Mouse (Mus musculus) embryonic facial prominence, embryonic 13.5 days (tissue): Measurements from ENCODE around the gene Slc10a7. TPM values are rescaled to one million over a fixed set of nuclear protein-coding genes. Genes with fewer than 3 reads are reported as not detected.
A peak's percentile ranks its signal among the peaks of the same experiment; 100 is the strongest.

Experiments used
- ATAC-seq: fragments of 200-750 bp; cut with Nextera tagmentation; 2 replicates; pipeline ENCODE4 v1.8.0; 2017; ENCODE audit warnings: low read depth; ENCODE audit not compliant: insufficient number of reproducible peaks, insufficient read depth, low FRiP score, low TSS enrichment
- H3K27ac ChIP-seq: fragments of 300-500 bp; sonication (generic); 2 replicates; pipeline ENCODE4 v1.5.1; 2015; ENCODE audit warnings: moderate library complexity, mild to moderate bottlenecking, inconsistent platforms
- H3K27me3 ChIP-seq: fragments of 300-500 bp; sonication (generic); 2 replicates; pipeline ENCODE4 v1.6.1; 2015; ENCODE audit warnings: mild to moderate bottlenecking, inconsistent platforms
- H3K36me3 ChIP-seq: fragments of 300-500 bp; sonication (generic); 2 replicates; pipeline ENCODE4 v1.6.1; 2015; ENCODE audit warnings: mild to moderate bottlenecking, inconsistent platforms
- H3K4me1 ChIP-seq: fragments of 300-500 bp; sonication (generic); 2 replicates; pipeline ENCODE4 v1.6.1; 2015; ENCODE audit warnings: inconsistent platforms
- H3K4me2 ChIP-seq: fragments of 300-500 bp; sonication (generic); 2 replicates; pipeline ENCODE4 v1.6.1; 2015; ENCODE audit warnings: moderate library complexity, mild to moderate bottlenecking, inconsistent platforms
- H3K4me3 ChIP-seq: fragments of 300-500 bp; sonication (generic); 2 replicates; pipeline ENCODE4 v1.5.1; 2015; ENCODE audit warnings: mild to moderate bottlenecking, inconsistent platforms
- H3K9ac ChIP-seq: fragments of 300-500 bp; sonication (generic); 2 replicates; pipeline ENCODE4 v1.6.1; 2015; ENCODE audit warnings: mild to moderate bottlenecking, inconsistent platforms
- H3K9me3 ChIP-seq: fragments of 300-500 bp; sonication (generic); 2 replicates; pipeline ENCODE4 v1.6.1; 2016; ENCODE audit warnings: inconsistent platforms
- WGBS: fragments of 180-500 bp; shearing (Covaris S2); methylation state at CpG from one replicate; pipeline ENCODE4 v1.1.7; 2015; ENCODE audit warnings: mixed read lengths; 5-methylcytosine and 5-hydroxymethylcytosine counted together
- polyA plus RNA-seq: library from polyadenylated mRNA; unstranded; fragments of >200 nt; fragmentation: Nextera tagmentation; extraction: Ambion mirVana; gene quantifications from 2 replicates; pipeline ENCODE4 v1.2.1, GENCODE M21; 2015

The Slc10a7 gene
- polyA plus RNA-seq, 1 experiment from 2014 or later, result 17.6 TPM

DNA sequence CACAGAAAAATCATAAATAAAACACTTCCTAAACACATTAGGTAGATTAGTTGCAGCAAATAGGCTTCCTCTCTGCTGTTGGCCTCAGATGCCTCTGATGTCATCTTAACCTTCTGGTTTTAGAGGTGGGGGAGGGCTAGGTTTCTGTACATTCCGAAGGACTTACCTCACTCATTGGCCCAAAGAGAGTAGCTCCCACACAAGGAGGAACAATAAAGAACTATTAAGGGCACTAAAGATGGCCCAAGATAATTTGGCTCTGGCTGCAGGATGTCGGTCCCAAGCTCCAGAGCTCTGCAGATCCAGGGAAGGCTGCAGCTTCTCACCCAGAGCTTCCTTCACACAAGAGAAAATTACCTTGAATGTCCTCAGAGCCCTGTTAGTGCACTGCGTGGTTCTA lies 75.7 kb downstream of the Slc10a7 start:
- no peaks in the 10 kb centered on the region for H3K36me3 ChIP-seq
- H3K9me3 ChIP-seq, result no peaks in the 10 kb centered on the region
- H3K4me1 ChIP-seq, result 0 out of 2 replicates have a peak, but pooled peaks cover 5% of the 10 kb centered on the region
- H3K4me3 ChIP-seq, result no peak overlapping the region
- 62% methylated on average over 3 of the region's 3 CpGs for WGBS
- H3K4me2 ChIP-seq, result no peak overlapping the region
- H3K27ac ChIP-seq, result no peak overlapping the region
- H3K27me3 ChIP-seq, result no peaks in the 10 kb centered on the region
- H3K9ac ChIP-seq, result no peak overlapping the region
- no peak for ATAC-seq

DNA sequence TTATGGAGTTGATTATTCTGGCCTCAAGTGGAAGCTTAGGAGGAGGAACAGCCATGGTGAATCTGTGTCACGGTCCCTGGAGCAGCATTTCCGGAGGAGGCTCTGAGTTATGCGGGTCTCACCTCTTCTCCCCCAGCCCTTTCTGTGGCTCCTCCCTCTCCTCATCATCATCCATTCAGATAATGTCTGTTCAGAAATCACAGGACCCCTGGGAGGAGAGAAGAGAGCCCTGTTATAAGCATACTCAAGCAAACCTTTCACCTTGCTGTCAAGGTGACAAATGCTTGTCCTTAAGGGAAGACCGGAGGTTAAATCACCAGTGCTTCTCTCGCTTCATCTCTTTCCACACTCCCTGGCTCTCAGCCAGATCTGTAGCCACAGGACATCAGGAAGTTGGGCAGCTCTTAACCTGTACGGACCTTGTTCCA lies 86.3 kb downstream of the Slc10a7 start:
- Histone ChIP-seq H3K9me3 (no peaks in the 10 kb centered on the region), H3K27ac (no peak overlapping the region), H3K36me3 (no peaks in the 10 kb centered on the region), H3K4me2 (no peak overlapping the region), H3K27me3 (no peaks in the 10 kb centered on the region), H3K4me1 (peaks cover 10% of the 10 kb centered on the region), H3K4me3 (no peak overlapping the region), H3K9ac (no peak overlapping the region)
- 71% methylated on average over 6 of the region's 6 CpGs for WGBS
- ATAC-seq, result no peak

DNA sequence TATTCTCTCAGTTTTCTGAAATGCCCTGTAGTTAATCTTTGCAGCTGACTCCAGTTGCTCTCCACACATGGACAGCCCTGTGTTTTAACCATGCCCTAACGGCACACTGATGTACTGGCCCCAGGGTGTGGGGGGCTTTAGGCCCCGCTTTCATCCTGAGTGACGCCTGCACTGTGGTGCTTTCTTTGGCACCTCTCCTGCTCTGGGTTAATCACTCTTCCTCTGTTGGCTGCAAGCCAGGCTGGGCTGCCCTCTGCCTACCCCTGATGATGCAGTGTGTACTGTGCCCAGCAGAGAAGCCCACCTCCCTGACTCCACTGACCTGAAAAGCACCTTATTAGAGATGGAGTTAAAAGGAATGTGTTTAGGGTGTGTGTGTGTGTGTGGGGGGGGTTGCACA lies 89.1 kb downstream of the Slc10a7 start:
- Histone ChIP-seq H3K9me3 (no peaks in the 10 kb centered on the region), H3K36me3 (no peaks in the 10 kb centered on the region), H3K4me2 (no peak overlapping the region), H3K9ac (no peak overlapping the region), H3K27ac (no peak overlapping the region), H3K4me3 (no peak overlapping the region), H3K4me1 (peaks cover 10% of the 10 kb centered on the region), H3K27me3 (no peaks in the 10 kb centered on the region)
- ATAC-seq, result peak; percentile 45; the same call in 1 of the 2 replicates
- WGBS, result 30% methylated on average over 3 of the region's 3 CpGs

DNA sequence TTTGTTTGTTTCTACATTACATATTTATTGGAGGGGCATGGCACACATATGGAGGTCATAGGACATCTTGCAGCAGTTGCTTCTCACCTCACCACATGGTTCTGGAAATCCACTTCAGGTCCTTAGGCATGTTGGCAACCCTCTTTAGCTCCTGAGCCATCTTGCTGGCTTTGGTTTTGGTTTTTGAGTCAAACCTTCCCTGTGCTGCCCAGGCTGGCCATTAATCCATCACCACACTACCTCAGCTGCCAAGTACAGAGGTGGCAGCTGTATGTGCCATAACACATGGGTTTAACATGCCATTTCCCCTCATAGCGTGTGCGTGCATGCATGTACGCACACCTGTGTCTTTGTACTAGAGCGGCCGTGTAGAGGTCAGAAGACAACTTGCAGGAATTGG lies 93.9 kb downstream of the Slc10a7 start:
- peaks cover 4% of the 10 kb centered on the region for H3K4me1 ChIP-seq
- H3K36me3 ChIP-seq, result peaks cover 15% of the 10 kb centered on the region
- H3K27me3 ChIP-seq, result no peaks in the 10 kb centered on the region
- no peaks in the 10 kb centered on the region for H3K9me3 ChIP-seq
- ATAC-seq, result no peak
- H3K9ac ChIP-seq, result no peak overlapping the region
- H3K27ac ChIP-seq, result no peak overlapping the region
- WGBS, result 94% methylated on average over 5 of the region's 5 CpGs
- no peak overlapping the region for H3K4me2 ChIP-seq
- H3K4me3 ChIP-seq, result no peak overlapping the region

DNA sequence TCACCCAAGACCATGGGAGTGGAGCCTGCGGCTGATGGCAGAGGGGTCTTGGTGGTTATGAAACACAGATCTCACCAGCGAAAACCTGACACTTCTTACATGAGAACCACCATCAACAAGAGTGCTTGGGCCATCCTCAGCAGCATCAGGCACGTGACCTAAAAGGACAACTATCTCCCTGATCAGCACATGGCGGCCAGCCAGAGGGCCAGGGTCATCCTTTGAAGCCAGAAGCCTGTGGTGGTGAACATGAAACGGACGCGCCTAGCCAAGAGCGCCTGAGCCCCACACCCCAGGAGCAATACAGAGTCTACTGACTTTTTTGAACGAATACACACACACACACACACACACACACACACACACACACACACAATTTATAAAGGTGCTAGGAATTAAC lies 95.3 kb downstream of the Slc10a7 start:
- Histone ChIP-seq H3K27ac (no peak overlapping the region), H3K4me1 (no peaks in the 10 kb centered on the region), H3K9me3 (no peaks in the 10 kb centered on the region), H3K4me2 (no peak overlapping the region), H3K4me3 (no peak overlapping the region), H3K27me3 (no peaks in the 10 kb centered on the region), H3K36me3 (peaks cover 15% of the 10 kb centered on the region), H3K9ac (no peak overlapping the region)
- ATAC-seq, result no peak
- 92% methylated on average over 9 of the region's 9 CpGs for WGBS

DNA sequence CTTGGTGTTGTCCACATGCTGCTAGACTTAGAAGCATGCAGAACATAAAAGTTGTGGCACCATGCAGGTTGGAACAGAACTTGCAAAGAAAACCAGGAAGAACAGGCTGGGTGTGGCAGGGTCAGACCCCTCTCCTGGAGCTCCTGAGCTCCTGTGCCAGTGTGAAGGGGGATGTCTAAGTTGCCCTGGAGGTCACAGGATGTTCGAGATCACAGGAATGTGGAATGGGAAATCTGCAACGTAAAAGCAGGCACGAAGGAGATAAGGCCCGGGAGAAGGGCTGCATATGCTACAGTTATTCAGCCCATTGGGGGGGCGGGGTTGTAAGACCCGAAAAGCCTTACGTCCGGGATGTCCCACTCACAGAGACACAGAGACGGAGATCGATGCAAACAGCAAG lies 100.2 kb downstream of the Slc10a7 start:
- Histone ChIP-seq H3K4me2 (no peak overlapping the region), H3K9ac (no peak overlapping the region), H3K27ac (no peak overlapping the region), H3K4me3 (no peak overlapping the region), H3K9me3 (no peaks in the 10 kb centered on the region), H3K4me1 (no peaks in the 10 kb centered on the region), H3K36me3 (peaks cover 13% of the 10 kb centered on the region), H3K27me3 (no peaks in the 10 kb centered on the region)
- ATAC-seq, result no peak
- WGBS, result 80% methylated on average over 10 of the region's 10 CpGs

DNA sequence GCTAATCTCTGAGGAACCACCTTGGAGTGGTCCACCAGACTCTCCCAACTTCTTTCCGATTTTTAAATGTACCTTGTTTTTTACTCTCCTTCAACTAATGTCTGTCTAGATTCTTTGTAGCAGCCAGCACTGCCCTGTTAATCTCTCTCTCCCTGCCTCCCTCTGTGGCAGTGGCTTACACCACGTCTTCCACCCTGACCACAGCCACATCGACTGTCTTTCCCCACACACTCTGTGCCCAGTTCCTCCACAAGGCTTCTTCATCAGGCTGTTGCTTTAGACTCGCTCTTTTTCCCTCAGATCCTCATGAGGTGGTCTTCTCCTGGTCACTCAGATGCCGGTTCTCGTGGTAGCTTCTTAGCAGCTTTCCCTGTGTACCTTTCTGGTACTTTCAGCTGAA lies 101.9 kb downstream of the Slc10a7 start:
- 91% methylated on average over 6 of the region's 6 CpGs for WGBS
- ATAC-seq, result no peak
- no peak overlapping the region for H3K9ac ChIP-seq
- no peaks in the 10 kb centered on the region for H3K4me1 ChIP-seq
- H3K4me3 ChIP-seq, result no peak overlapping the region
- peaks cover 9% of the 10 kb centered on the region for H3K36me3 ChIP-seq
- no peaks in the 10 kb centered on the region for H3K9me3 ChIP-seq
- H3K27me3 ChIP-seq, result no peaks in the 10 kb centered on the region
- H3K27ac ChIP-seq, result no peak overlapping the region
- H3K4me2 ChIP-seq, result no peak overlapping the region

DNA sequence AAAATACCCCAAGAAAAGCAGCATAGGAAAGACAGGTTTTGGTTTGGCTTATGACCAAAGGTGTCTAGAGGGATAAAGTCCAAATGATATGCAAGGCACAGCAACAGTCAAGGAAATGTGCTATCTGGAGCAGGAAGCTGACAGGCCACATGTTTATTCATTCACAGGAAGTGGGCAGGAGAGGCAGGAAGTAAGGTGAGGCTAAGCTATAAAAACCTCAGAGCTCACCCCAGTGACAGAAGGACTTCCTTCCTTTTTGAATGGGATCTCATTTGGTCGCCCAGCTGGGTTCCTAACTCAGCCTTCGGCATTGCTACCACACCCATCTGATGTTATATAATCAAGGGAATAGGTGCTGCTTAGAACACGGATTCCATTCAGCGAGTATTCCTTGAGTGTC lies 113.2 kb downstream of the Slc10a7 start:
- no peak overlapping the region for H3K9ac ChIP-seq
- H3K27ac ChIP-seq, result no peak overlapping the region
- WGBS, result 88% methylated on average over 4 of the region's 4 CpGs
- no peaks in the 10 kb centered on the region for H3K27me3 ChIP-seq
- no peaks in the 10 kb centered on the region for H3K36me3 ChIP-seq
- H3K4me2 ChIP-seq, result no peak overlapping the region
- H3K4me3 ChIP-seq, result no peak overlapping the region
- peaks cover 7% of the 10 kb centered on the region for H3K4me1 ChIP-seq
- H3K9me3 ChIP-seq, result no peaks in the 10 kb centered on the region
- no peak for ATAC-seq

DNA sequence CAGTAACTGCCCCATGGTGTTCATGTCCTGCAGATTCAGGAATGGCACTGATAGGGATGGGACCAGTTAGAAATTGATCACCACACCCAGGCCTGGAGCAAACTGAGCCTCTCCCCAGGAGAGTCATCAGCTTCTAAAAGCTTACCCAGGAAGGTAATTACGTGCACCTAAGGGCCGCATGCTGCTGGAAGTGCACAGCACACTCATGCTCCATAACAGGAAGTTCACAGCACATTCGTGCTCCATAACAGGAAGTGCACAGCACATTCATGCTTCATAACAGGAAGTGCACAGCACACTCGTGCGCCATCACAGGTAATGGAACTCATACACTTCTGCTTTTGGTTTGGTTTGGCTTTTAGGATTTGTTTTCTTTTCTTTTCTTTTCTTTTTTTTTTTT lies 114.8 kb downstream of the Slc10a7 start:
- WGBS, result 73% methylated on average over 5 of the region's 5 CpGs
- H3K4me1 ChIP-seq, result peaks cover 7% of the 10 kb centered on the region

DNA sequence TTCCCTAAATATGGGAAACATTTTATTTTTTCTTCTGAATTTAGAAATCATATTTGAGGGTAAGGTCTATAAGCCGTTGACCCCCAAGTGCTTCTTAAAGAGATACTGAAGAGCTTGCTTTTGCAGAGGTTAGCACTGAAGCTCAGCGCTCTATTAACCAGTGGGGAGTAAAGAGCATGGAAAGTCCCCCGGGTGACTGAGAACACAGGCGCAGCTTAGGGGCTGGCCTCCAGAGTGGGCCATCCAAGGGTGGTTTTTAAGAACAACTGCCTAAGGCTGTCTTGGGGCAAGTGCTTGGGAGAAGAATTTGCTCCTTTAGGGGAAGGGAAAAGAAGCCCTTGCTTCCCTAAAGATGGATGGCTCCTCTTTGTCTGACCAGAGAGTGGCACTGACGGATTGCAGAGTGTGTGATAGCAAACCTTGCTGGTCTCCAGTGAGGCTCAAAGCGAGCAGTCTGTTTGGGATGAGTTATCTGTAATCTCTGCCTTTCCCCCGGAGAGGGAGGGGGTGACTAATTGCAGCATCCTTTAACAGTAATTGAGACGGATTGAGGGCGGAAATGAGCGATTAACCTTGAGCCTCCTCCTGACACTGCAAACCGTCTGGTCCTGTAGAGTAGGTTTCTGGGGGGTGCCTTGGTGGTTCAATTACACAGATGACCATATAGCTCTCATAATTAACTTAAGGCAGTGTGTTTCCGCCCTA lies 115.7 kb downstream of the Slc10a7 start:
- Histone ChIP-seq H3K4me1 (peaks cover 13% of the 10 kb centered on the region), H3K27me3 (no peaks in the 10 kb centered on the region), H3K9me3 (no peaks in the 10 kb centered on the region), H3K4me2 (no peak overlapping the region), H3K36me3 (no peaks in the 10 kb centered on the region), H3K27ac (no peak overlapping the region), H3K9ac (no peak overlapping the region), H3K4me3 (no peak overlapping the region)
- 23% methylated on average over 12 of the region's 12 CpGs for WGBS
- no peak for ATAC-seq

More for the DNA sequence above, 114.8 kb downstream of the Slc10a7 start:
- no peaks in the 10 kb centered on the region for H3K36me3 ChIP-seq
- H3K4me3 ChIP-seq, result no peak overlapping the region
- H3K27ac ChIP-seq, result no peak overlapping the region
- H3K9ac ChIP-seq, result no peak overlapping the region
- H3K27me3 ChIP-seq, result no peaks in the 10 kb centered on the region
- no peaks in the 10 kb centered on the region for H3K9me3 ChIP-seq
- no peak for ATAC-seq
- H3K4me2 ChIP-seq, result no peak overlapping the region

DNA sequence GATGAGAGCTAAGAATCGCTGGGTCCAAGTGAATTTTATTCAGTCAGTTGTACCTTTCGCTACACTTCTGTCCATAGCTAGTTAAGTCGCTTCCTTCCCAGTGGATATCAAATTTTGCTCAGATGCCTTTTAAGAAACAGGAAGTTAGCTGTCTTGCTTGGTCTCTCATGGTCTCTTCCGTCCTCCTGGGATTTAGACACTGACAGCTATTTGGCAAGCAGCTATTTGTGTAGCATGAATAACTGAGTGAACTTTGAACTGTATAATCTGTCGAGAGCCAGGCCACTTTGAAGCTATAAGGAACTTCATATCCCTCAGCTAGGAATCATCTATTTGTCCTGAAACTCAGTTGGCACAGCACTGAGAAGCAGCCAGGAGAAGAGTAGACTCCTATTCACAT lies 117.5 kb downstream of the Slc10a7 start:
- Histone ChIP-seq H3K9ac (no peak overlapping the region), H3K4me2 (no peak overlapping the region), H3K27me3 (no peaks in the 10 kb centered on the region), H3K9me3 (no peaks in the 10 kb centered on the region), H3K27ac (no peak overlapping the region), H3K36me3 (no peaks in the 10 kb centered on the region), H3K4me1 (peaks cover 23% of the 10 kb centered on the region), H3K4me3 (no peak overlapping the region)
- WGBS, result 55% methylated on average over 5 of the region's 5 CpGs
- ATAC-seq, result no peak

DNA sequence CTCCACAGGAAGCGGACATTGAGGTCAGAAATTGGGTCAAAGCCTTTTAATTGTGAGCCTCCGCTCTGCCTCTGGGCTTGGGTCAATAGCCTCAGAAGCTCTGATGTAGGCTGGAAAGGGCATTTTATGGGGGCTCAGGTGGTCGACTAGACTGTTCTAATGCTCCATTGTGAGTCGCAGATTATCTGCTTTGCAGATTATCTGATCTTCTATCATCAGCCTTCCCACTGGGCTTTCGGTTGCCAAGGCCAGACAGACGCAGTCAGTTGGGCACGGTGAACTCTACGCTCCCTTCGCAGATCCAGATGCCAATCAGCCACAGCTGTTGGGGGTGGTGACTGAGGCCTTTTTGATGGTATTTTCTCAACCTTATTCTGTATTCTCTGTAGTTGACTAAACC lies 118.6 kb downstream of the Slc10a7 start:
- H3K4me3 ChIP-seq, result no peak overlapping the region
- ATAC-seq, result no peak
- H3K4me2 ChIP-seq, result no peak overlapping the region
- no peaks in the 10 kb centered on the region for H3K9me3 ChIP-seq
- no peaks in the 10 kb centered on the region for H3K27me3 ChIP-seq
- no peak overlapping the region for H3K27ac ChIP-seq
- 55% methylated on average over 9 of the region's 9 CpGs for WGBS
- no peak overlapping the region for H3K9ac ChIP-seq
- no peaks in the 10 kb centered on the region for H3K36me3 ChIP-seq
- H3K4me1 ChIP-seq, result peaks cover 23% of the 10 kb centered on the region
